Mouse (Mus musculus): ENCODE data around the gene Setd5.

Setd5 gene

DNA sequence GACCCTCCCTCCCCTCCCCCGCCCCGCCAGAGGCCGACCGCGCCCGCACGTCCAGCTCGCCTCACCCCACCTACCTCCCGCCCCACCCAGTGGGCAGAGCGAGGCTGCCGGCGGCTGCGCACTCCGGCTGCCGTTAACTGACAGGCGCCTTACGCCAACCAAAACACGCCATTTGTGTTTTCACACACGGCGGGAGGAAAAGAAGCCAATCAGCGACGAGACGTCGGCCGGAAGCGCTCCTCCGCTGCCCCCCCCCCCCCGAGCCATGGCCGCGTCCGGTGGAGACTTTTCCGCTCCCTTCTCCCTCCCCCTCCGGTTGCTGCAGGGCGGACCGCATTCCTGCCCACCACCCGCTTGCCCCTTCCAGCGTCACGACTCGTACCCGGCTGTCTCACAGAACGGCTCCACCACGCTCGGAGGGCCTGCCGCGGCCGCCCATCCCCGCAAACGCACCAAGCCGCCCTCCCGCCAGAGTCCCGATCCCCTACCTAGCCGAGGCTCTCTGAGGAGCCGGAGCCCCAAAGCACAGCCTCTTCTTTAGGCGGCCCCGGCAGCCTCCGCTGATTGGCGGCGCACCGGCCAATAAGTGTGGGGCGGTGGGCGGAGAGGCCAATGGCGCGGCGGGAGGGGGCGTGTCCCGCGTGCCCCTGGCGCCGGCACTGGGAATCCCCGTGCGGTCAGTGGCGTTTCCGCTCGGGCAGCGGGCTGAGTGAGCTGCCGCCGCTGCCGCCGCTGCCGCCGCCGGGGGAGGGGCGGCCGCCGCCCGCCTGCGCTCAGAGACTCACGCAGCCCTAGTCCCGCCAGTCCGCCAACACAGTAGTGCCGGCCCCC, at the start of gene Setd5:
Setd5 (plus strand) TSS at position 680 of the 831 bp plus-strand sequence.
- DNase-seq (ENCODE audit: low read depth, low spot score) = peak; percentile 89

DNA sequence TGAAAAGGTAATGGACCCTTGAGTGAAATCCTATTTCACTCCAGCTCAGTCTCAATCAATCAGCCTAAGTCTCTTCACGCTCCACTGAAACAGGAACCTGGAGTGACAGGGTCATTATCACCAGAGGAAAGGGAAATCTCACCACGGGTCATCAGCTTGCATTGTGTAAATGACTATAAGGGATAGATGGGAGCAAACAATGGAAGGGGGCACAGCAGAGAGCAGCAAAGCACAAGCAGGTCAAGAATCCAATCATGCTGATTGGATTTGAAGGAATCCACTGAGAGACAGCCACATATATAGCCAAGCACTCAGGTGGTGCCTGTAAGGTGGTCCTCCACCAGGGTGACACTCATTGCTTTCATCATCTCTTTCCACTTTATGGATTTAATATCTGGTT, 49.7 kb upstream of the Setd5 start:
- no peak for DNase-seq (ENCODE audit: low read depth, low spot score)

DNA sequence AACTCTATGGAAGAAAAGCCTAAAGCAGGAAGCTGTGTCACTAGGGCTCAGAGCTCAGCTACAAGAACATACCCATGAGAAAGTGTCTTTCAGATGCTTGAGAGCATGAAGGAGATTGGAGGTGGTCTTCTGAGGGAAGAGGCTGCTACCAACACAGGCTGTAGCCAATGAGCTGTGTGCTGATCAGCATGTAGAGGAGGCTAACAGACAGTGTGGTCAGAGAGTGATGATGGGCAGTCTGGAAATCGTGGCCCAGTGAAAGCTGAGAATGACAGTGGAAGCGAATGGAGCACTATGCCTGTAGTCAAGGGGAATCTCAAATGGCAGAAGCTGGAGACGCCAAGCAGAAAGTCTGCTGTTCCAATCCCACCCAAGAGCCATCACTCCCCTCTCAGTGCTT, 48.2 kb upstream of the Setd5 start:
- no peak for DNase-seq (ENCODE audit: low read depth, low spot score)

DNA sequence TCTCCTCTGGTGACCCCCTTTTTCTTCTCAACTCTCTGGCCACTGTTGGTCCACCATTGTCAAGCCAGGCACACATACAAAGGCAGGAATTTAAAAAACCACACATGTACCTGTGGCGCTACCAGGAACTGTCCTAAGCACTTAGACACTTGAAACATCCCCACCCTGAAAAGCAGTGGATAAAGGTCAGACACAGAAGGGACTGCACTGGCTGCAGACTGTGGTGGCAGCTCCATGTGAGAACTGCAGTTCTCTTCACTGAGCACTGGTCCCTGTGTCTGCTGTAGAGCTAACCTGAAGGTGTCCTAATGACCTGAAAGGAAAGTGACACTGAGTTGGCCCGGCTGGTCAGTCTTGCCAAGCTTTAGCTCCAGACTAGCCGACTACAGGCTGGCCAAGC, 46.6 kb upstream of the Setd5 start:
- DNase-seq (ENCODE audit: low read depth, low spot score) = no peak

DNA sequence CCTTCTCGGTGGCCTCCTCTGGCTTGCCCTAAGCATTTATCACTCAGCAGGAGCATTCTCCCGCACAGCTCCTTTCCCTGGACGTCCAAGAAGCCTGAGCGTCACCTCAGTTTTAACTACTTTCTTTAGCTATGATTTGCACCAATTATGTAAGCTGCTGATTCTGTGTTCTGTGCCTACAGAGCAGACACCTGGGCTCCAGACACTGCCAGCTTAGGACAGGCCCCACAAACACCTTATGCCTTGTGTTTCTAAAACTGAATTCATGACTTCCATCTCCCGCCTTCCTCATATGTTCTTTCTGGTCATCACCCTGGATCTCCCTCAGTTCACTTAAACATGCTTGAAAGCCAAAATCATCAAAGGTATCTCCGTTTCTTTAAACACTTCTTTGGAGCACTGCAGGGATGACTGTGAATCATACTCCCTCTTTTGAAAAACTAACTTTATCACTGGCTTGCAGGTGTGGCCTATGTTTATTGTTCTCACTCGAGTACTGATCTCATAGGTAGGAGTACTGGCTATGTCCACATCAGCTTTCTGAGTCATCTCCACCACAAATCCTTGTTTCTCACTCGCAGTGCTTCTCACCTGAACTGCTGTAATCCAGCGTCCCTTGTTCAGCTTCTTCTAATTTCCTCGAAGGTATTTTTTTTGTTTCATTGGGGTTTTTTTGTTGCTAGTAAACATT, 46.0 kb upstream of the Setd5 start:
- DNase-seq (ENCODE audit: low read depth, low spot score) = no peak

DNA sequence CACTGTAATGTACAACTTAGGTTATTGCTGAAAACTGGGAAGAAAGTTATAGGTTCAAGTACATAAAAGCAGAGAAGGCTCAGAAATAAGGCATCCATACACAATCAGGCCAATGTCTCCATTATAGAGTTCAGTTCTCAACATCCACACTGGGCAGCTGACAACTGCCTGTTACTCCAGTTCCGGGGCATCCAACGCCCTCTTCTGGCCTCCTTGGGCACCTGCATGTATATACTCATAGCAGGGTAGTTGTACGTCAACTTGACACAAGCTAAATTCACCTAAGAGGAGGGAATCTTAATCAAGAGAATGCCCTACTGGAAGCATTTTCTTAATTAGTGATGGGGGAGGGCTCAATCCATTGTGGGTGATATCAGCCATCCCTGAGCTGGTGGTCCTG, 45.0 kb upstream of the Setd5 start:
- no peak for DNase-seq (ENCODE audit: low read depth, low spot score)

DNA sequence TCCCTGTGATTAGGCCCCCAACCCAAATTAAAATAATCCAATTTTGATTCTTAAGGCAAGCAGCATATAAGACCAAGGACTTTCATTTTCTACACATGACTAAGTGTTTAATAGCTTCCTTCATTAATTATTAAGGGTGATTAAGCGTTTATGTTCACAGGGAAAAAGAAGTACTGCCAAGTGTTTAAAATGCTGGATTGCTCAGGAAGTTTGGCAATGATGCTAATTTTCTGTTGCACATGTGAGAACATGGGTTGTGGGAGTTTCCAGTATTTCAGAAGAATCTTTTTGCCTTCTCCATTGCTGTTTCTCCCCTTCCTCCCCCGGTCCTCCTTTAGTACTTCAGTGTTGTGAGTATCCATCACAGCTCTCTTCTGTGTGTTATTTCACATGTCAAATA, 44.0 kb upstream of the Setd5 start:
- no peak for DNase-seq (ENCODE audit: low read depth, low spot score)

DNA sequence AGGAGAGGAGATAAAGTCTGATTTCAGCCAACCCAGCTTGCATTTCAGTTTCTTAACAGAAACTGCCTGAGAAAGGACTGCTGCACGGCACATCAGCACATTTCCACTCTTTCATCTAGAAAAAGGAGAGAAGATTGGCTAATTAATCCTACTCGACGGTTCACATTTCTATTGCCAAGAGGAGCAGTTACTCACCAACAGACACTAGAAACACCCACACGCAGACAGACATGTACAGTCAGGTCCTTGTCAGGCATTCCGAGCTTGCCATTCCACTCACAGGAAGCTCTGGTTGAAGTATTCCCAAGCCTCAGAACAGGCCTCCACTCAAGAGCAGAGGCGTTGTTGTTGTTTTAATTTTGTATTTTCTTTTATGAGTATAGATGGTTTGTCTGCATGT, 42.7 kb upstream of the Setd5 start:
- DNase-seq (ENCODE audit: low read depth, low spot score) = no peak

DNA sequence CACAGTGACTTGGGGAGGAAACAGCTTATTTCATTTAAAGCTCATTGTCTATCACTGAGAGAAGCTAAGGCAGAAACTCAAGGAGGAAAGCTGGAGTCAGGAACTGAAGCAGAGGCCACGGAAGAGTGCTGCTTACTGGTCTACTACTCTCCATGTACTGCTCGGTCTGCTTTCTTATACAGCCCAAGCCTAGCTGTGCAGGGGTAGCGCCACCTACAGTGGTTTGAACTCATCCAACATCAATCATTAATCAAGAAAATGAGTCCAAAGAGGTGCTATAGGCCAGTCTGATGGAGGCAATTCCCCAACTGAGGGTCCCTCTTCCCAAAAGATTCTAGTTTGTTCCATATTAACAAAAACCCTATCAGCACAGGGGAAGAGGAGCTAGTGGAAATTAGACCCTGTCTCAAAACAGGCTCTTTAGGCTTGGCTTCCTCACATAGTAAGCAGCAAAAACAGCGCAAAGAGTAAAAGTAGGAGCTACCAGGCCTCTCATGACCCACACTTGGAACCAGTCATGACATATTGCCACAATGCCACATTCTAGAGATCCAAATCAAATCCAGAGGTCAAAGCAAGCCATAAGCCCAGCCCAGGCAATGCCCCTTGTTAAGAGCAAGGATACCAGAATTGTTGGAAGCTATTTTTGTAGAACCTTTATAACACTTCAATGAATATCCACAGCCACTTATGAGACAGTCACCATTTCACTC, 40.5 kb upstream of the Setd5 start:
- DNase-seq (ENCODE audit: low read depth, low spot score) = no peak

DNA sequence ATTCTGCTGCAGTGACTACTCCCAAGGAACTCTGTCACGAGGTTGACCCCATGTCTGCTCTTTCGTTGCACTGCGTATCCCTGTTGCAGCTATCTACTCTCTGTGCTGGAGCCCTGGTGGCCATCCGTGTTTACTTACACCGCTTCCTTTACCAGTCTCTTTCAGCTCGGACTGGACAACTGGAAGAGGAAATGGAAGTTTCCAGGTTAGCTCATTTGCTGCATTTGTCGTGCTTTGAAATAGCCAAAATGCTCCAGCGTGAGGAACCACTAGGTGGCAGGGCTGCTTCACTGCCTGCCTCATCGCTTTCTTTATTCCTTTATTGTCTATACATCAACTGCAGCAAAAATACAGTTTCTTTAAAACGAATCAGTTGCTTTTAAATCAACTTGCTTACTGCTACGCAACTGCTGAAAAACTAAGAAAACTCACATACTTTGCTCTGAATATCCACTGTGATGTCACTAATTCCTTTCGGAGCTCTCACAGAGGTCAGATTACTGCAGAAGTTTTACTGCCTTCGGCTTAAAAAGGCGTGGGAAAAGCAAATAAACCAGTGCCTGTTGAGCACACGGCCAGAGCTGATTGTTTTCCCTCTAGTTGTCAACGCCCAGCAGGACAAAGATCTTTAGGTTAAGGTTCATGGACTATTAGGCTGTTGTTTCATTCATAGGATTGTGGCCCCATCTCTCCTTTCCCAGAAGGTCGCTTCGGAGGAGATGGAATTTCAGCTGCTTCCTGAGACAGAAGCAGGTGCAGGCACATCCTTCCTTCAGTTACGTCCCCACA, 39.0 kb upstream of the Setd5 start:
- peak; percentile 12 for DNase-seq (ENCODE audit: low read depth, low spot score)

DNA sequence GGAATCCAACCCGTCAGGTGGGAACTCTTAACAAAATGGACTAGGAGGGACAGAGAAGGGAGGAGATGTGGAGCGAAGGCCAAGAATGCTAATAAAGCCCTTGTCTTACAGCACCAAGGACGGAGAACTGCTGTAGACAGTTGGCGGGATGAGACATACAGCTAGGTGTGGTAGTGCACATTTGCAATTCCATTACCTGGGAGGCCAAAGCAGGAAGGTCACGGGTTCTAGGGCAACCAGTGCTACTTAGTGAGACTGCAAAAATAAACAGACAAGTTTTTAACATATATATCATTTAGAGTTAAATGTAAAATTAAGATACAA, 38.5 kb upstream of the Setd5 start:
- DNase-seq (ENCODE audit: low read depth, low spot score) = no peak

DNA sequence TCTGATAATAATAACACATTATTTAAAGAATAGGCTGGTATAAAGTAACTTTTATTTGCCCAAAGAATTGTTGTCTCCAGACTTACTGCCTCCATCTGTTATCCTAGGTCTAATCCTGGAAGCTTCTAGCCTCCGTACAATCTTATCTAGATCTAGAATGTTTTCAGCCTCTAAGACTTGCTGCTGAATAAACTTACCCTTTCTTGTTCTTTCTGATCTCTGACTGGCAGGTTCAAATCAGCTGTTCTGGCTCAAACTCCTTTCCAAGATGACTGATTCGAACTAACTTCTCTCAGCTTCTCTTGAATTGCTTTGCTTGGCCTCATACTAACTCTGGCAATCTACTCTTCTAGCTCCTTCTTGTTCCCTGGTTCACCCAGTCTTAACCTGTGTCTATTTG, 36.8 kb upstream of the Setd5 start:
- DNase-seq (ENCODE audit: low read depth, low spot score) = no peak

DNA sequence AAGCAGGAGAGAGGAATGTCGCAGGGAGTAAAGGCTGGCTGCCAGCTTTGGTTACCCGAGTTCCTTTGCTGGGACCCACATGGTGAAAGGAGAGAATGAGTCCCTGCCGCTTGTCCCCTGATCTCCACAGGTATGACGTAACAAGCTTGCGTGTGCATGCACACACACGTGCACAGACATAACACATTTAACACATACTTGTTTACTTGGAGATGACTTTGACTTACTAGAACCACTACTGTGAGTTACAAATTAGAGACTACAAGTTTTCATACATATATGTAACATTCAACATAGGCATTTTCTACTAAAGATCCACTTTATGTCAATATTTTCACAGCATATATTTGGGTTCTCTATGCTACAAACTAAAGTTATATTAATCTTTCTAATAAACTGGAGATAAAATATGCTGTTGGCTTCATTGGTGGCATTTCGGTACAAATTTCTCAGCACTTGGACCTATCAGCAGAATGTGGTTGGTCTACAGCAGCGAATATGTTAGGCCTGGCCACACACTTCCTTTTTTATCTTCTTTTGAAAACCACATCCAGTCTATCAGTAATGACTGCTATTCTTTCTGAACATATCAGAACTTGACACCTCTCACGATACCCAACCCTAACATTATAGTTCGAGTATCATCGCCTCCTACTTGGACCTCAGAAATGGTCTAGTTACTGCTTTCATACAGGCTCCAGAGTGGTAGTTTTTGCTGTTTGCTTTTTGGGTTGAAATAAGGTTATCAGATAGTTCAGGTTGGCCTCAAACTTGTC, 35.8 kb upstream of the Setd5 start:
- DNase-seq (ENCODE audit: low read depth, low spot score) = no peak

DNA sequence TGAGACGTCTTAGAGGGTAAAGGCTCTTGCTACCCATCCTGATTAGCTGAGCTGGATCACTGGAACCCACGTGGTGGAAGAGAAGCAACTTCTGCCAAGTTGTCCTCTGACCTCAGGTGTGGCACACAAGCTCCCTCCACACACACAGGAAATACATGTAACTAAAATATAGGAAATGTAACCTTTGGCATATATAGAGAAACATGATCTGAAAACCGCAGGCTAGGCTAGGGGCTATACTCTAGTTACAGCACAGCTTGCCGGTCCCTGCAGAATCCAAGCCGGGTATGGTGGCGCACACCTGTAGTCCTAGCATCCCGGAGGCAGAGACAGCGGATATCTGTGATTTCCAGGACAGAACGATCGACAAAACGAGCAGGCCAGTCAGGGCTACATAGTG, 31.6 kb upstream of the Setd5 start:
- no peak for DNase-seq (ENCODE audit: low read depth, low spot score)

DNA sequence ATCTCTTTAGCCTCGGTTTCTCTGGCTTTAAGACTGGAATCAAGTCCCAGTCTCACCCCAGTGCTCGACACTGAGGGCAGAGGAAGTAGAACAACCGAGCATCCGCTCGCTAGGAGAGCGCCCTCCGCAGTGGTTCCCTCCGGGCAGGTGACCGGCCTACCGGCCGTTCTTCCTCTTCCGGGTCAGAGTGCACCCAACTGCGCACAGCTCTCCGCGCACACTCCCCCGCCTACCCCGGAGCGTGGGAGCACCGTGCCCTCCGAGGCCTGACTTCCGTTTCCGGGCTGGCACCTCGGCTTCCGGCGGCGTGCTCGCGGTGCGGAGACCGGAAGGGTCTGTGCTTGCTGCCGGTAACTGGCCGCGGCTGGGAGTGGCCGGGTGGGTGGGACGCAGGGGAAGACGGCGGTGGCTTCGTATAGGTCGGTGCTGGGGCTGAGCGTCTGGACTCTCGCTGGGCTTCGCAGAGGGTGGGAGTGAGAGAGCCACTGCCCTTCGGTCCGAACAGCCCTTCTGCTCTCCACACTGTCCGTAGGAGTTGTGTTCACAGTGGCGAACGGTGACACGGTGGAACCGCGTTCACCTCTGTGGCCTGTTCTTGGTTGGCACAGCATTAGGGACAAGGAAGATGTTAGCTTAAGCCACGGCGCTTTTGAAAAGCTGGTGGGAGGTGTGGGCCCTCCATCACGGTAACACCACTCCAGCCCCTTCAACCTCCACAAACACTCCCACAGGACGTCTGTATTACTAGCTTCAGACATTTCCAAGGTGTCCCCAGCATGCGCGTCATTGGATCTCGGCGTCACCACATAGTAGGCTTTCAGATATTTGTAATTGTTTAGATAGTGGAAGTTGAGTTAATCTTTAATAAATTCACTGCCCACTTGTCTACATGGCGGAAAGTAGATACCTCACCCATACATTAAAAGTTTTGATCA, 30.9 kb upstream of the Setd5 start, which contains the start of gene Thumpd3:
Thumpd3 (plus strand) TSS at position 185 of the 935 bp plus-strand sequence.
- peak; percentile 90 for DNase-seq (ENCODE audit: low read depth, low spot score)

DNA sequence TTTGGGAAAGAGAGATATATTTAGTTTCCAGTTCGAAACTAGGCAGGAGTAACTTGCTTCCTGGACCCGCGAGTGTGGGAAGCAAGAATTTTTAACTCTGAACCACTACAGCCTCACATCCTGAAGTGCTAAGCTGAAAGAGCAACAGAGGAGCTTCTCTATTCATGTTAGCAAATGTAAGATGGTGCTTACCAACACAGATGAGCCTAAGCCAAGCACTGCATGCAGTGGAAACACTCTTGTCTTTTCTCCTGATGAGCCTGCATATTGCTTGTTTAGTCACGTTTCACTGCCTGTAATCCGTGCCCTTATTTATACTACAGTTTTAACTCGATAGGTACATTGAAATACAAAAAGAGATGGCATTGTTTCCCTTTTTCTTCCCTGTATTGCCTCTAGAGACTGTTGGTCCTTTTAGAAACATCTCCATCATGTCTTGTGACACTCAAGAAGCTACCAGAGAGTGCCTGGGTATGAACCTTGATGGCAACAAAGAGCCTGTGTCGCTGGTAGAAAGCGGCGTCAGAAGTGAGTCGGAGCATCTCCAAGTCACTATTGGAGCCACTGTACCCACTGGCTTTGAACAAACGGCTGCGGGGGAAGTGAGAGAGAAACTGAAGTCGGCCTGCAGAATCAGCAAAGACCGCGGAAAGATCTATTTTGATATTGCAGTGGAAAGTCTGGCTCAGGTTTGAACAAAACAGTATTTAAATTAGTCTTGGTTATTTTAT, 30.0 kb upstream of the Setd5 start:
- DNase-seq (ENCODE audit: low read depth, low spot score) = peak; percentile 15

DNA sequence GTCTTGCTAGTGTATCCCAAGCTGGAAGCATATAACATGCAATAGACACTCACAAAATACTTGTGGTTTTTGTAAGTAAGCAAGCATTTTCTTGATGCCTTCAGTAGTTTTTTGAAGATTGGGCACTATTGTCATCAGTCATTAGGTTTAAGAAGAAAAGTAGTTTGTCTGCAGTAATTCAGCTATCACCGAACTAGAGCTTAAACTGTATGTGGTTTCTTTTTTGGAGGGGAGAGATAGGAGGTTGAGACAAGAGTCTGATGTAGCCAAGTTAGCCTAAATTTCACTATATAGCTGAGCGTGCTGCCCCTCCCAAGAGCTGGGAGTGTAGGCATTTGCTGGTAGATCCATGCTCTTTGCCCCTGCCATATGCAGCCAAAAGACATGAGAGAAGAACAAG, 28.8 kb upstream of the Setd5 start:
- no peak for DNase-seq (ENCODE audit: low read depth, low spot score)

DNA sequence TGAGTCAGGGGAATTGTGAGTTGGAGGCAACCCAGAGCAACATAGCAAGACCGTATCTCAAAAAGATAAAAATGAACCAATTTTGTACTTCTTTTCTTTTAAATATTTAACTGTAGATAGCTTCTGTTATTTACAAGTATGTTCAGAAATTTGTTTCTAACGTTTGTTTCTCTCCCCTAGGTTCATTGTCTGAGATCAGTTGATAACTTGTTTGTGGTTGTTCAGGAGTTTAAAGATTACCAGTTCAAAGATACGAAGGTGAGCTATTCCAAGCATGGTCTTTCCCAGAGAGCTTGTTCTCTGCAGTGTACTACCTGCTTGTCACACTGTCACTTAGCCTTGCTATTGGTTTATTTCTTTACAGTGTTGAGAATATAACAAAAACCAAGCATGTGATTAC, 28.0 kb upstream of the Setd5 start:
- DNase-seq (ENCODE audit: low read depth, low spot score) = no peak

DNA sequence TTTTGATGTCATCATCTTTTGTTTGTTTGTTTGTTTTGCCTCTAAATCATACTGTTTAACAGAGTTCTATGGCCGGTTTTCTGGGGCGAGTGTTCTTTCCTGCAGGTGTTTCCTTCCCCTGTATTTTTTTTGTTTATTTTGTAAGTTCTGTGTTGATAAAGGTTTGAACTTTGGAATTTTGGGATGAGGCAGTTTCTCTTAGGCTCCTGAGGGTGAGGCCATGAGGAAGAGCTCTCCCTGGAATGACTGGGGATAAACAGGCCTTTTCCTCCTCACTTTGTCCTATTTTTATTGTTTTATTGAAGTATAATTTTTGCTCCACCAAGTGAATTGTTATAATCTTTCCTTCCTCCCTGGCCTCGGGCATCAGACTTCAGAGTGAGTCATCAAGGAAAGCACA, 24.2 kb upstream of the Setd5 start:
- no peak for DNase-seq (ENCODE audit: low read depth, low spot score)

Data from c-Kit-negative CD71-positive TER-119-positive erythroid progenitor cells, embryonic 14.5 days (primary cell).